Mouse (Mus musculus) telencephalon, adult 2 months (tissue): Measurements from ENCODE around the gene Nhlrc2.
A peak's percentile ranks its signal among the peaks of the same experiment; 100 is the strongest.
"Not testable (repeated sequence)": the region's sequence is repeated elsewhere in the genome, so short reads cannot be mapped to it uniquely, and the experiment has no call there.

ENCODE experiments used
- DNase-seq: peaks from one replicate; pipeline ENCODE4 v3.0.0-alpha.2; 2011; ENCODE audit warnings: low read depth, low spot score

Nhlrc2 gene

DNA sequence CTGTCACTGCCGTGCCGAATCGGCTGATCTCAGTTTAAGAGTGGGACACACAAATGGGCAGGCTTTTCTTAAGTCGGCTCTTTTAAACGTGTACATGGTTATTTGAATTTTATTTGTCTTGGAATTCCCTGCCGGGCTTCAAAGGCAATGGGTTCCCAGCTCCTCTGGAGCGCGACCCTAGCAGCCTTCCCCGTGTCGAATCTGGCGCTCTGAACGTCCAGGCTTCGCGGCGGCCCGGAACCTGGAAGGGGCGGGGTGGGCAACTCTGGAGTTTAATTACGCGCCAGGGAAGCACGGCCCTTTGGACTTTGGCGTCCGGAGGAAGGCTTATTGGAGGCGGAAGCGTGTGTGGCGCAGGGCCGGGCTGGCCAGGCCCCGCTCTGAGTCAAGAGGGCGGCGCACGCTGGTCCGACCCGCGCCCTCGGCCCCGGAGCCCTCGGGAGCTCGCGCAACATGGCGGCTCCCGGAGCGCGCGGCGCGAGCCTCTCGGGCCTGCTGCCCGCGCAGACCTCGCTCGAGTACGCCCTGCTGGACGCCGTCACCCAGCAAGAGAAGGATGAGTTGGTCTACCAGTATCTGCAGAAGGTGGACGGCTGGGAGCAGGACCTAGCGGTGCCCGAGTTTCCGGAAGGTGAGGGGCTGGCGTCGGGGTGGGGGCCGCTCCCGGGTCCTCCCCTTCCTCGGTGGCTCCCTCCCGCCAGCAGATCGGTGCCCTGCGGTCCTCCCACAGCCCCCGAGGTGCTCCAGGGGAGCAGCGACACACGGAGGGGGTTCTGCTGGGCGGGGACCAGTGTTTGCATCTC, at the start of gene Nhlrc2:
Gene Nhlrc2, plus strand, starts transcription at position 32 of the 803 bp plus-strand sequence.
- DNase-seq, result peak; percentile 64

DNA sequence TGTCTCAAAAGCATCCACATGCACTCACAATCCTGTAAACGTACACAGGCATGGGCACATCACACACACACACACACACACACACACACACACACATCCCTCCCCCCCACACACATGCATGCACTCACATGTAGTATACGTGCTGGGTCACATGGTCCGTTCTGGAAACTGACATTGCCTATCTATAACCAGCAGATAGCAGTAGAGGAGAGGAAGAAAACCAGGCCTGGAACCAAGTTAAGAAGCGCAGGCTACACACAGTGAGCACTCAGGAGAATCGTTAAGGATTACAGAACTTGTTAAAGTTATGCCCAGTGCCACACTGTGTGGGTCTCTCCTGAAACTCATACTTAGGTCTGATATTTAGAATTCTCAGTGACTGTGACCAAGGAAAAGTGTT, 45.0 kb upstream of the Nhlrc2 start:
- not testable (repeated sequence) for DNase-seq

DNA sequence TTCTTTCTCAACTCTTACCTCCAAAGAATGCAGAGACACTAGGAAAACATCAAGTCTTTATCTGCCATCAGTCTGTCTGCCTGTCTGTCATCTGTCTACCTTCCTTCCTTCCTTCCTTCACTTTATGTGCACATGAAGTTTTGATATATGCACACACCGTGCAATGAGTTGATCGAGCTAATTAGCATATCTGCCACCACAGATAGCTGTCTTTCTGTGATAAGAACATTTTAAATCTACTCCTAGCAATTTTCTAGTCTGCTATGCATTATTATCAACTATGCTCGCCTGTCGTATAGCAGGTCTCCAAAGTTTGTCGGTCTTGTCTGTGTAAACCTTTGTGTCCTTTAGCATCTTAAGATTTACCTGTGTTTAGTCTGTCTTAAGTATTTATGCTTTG, 44.5 kb upstream of the Nhlrc2 start:
- DNase-seq, result not testable (repeated sequence)

DNA sequence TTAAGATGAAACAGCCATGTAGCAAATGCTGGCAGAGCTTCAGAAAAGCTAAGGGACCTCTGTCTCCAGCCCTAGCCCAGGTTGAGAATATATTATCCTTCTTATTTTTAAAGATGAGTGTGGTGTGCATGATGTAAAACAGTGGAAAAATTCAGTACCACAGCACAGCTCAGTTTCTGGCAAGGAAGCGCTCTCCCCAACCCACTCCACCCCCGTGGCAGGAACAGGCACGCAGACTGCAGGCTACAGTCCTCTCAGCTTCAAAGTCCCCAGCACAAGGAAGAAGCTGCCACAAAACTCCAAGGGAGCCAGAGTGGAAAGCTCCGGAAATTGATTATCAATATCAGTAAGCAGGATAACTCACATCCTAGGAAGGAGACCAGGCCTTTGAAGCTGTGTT, 36.9 kb upstream of the Nhlrc2 start:
- not testable (repeated sequence) for DNase-seq

DNA sequence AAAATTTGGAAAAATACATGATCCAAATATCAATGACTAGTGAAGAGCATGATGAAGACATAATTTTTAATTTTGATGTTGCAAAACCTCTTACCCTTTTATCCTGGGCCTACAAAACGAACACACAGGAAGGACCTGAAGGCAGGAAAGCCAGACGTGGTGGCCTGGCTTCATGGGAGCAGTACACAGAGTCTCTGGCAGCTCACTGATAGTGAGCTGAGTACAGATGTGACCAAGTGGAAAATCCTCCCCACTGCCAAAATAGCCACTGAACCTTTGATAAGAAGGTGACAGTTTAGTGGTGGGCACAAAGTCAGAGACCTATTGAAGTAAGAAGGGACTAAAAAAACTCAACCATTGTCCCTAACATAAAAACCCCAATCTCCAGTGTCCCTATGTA, 34.5 kb upstream of the Nhlrc2 start:
- DNase-seq, result not testable (repeated sequence)

DNA sequence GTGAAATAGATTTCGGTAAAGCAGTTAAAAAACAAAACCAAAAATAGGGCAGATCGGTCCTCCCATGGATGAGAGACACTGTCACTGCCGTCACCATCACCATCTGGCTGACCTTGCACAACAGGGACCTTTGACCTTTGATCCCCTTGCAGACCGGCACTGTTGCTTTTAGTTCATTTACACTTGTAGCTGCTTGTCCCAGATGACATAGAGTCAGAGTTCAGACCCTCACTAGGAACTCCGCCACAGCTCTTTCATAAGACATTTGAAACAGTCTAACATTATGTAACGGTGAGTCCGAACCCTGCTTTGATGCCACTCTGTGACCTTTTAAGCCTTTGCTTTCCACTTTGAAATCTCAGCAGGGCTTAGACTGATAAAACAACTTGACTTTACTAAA, 28.7 kb upstream of the Nhlrc2 start:
- not testable (repeated sequence) for DNase-seq

DNA sequence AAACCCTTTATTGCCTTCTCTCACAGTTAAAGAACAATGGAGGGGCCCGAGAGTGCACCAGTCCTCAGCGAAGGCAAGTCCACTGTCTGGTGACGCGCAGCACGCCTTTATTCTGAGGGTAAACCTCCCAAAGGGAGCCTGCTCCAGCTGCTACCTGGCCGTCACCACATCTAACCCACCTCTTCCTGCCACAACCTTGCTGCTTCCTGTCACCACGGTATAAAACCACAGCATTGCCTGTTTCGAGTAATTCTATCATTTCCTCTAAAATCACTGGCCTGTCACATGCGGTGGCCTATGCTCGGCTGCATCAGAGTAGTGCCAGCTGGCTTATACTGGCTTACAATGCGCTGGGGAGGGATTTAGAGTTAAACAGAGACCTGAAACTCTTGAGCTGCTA, 17.5 kb upstream of the Nhlrc2 start:
- DNase-seq, result not testable (repeated sequence)

DNA sequence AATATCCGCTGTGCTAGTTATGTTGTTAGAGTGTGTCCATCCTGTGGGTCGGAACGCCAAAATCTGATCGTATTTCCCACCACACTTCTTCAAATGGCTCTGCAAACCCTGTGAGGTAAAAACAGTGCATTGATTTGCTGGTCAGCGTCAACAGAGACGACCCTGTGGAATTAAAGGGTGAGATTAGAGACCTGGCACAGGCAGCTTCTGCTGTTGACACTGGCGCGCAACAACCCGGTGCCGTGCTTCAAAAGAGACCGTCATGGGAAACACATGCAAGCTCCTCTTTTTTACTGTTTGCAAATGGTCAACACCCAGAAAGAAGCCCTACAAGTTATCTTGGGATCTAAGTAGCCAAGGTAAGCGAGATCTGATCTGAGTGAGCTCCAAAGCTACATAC, 16.8 kb upstream of the Nhlrc2 start:
- no peak for DNase-seq

DNA sequence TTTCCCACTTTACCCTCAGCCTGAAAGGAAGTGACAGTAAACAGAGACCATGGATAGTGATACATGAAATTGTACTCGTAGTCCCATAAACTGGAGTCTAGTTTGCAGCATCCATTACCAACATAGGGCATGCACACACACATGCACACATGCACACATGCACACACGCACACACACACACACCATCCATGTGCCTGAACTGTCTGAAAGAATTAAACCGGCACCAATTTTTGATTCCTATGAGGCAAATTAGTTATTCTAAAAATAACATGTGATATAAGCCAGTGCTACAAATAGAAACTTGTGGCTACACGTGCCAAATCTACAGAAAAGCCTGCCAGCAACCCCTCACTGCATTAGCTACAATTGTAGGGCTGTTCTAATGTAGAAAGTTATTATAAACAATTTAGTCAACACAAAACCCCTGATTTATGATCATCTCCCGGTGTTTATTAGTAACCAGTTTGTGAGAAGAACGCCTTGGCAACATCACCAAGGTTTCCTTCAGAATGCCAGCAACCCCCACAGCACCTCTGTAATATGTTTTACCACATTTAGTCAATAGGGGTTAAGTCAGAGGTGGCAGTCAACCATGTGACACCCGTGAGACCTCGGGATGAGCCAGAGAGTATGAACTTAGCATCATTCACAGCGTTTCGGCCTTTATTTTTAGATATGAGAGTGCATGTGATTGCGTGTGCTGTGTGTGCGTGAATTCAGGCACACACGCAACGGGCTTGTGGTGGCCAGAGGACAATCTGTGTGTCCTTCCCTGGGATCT, 14.6 kb upstream of the Nhlrc2 start:
- no peak for DNase-seq

DNA sequence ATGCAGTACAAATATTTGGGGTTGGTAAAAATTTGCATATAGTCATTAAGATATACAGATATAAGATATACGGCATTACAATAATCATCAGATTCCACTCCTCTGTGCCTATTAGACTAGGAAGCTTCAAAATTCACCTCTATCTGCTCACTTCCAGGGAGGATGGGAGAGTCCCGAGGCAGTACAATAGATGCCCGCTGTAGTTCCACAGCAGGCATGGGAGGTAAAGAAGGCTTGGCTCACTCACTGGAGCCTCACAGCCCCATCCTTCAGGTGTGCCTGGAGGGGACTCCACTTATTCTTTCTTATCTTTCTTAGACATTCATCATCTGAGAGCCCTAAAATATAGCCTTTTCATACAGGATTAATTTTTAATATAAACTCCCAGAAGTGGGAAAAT, 13.7 kb upstream of the Nhlrc2 start:
- DNase-seq, result no peak

DNA sequence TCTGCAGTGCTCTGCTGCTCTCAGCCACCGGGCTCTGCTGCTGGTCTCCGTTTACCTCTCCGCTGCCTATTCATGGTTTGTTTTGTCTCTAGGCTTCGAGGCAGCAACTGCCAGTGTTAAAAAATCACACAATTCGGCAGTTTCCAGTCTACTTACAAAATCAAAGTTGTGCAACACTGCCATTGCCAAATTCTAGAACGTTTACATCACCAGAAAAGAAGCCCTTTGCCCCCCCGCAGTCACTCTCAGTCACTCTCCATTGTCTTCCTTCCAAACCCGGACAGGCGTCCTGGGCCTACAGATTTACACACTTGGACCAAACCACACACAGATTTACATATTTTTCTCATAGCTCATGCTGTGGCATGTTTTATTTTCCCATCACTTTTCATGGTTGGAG, 13.0 kb upstream of the Nhlrc2 start:
- DNase-seq, result no peak

DNA sequence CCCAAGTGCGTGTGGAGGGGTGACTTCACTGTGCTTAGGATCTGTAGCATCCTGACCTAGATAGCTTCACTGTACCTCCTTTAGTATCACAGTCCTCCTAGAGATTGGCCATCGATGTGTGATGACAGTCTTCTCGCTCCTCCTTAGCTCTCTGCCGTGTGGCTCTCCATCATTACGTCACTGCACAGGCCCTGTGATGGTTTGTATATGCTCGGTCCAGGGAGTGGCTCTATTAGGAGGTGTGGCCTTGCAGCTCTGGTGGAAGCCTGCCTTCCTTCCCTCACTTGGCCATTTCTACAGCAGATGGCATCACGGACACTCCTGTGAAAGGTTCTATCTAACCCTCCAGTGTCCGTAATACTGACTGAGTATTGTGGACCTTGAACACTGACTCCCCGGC, 12.3 kb upstream of the Nhlrc2 start:
- no peak for DNase-seq

DNA sequence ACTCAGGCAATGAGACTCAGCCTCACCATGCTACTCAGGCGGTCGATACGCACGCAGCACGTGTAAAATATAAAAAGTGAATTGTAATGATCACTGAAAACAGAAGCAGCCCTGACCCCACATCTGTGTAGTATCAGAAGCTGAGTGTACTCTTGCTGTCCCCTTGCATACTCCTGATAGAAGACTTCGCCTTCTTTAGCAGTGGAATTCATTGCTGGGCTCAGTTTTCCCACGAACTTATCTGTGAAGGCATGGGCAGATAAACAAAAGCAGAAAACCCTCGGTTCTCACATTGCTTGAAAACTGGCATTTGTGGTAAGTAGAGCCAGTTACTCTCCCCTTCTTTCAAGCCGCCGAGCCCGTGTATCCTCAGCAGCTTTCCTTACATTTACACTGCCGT, 4.7 kb upstream of the Nhlrc2 start:
- DNase-seq, result no peak

DNA sequence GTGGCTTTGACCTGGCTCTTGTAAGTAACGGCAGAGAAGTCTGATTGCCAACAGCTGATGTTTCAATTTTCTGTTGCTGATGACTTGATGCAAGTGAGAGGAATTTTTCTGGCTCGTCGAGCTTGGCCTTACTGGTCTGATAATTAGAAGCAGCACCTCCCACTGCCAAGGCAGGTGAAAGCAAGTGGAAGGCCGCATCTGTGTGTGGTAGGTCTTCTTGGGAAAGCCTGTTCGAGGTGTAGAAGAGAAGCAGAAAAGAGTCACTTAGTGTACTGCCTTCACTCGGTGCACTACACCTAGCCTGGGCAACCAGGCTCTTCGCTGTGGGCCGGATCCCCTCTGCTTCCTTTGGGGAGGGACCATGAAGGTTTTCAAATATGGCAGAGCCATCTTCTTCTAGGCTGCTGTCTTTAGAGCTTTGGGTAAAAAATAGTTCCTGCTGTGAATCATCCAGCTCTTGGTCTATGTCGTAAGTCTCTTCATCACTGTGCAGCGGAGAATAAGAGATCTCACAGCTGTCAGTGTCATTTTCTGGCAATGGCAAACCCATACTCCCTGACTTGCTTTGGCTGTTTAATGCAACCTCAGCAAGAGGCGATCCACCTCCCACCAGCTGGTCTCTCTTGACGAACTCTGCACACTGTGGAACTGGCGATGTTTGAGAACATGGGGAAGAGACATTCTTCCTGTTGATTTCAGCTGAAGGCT, 3.2 kb upstream of the Nhlrc2 start:
- no peak for DNase-seq

DNA sequence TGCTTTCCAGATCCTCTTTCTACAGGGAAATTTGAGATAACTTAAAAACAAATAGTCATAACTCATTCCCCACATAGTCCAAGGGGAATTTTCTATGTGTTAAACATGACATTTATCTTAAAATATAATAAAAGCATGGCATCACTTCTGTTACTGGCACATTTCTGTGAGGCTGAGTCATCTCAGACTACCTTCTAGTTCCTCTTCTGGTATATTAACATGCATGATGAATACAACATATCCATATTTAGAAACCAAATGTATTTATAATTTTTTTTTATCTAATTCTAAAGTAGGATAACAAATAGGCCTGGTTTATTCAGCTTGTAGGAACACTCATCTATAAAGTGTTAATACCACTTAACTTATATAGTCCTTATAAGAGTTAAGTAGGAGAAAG, 2.0 kb upstream of the Nhlrc2 start:
- DNase-seq, result no peak

DNA sequence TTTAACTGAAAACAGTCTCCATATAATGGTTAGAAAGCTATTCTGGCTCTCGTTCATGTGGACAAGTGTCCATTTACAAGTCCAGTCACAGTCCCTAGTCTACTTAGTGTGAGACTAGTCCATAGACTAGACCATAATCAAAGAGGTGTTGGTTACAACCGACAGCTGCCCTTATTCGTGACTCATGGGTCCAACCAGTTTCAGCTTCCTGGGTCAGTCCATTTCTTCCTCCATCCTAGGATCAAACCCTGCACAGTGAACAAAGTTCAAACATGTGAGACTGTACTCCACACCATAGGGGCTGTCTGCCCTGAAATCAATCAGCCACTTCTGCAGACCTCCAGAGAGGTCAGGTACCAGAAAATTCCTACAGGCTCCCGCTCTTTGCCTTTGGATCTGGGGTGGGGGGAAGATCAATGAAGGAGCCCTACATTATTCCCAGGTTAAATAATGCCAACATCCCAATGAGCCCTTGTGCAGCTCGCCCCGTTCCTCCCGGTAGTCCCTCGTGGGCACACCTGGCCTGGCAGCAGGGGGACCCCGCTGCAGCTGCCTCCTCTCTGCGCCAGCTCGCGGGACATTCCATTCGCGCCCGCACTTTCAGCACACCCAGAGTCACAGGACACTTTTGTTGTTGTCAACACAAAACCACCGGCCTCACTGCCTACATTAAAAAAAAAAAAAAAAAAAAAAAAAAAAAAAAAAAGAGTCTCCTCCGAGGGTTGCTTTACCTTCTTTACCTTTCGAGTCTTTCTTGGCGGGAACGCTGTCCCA, 418 bp upstream of the Nhlrc2 start, which contains the start of gene Dclre1a:
Gene Dclre1a, minus strand, starts transcription at position 767 of the 774 bp plus-strand sequence.
- DNase-seq, result no peak

DNA sequence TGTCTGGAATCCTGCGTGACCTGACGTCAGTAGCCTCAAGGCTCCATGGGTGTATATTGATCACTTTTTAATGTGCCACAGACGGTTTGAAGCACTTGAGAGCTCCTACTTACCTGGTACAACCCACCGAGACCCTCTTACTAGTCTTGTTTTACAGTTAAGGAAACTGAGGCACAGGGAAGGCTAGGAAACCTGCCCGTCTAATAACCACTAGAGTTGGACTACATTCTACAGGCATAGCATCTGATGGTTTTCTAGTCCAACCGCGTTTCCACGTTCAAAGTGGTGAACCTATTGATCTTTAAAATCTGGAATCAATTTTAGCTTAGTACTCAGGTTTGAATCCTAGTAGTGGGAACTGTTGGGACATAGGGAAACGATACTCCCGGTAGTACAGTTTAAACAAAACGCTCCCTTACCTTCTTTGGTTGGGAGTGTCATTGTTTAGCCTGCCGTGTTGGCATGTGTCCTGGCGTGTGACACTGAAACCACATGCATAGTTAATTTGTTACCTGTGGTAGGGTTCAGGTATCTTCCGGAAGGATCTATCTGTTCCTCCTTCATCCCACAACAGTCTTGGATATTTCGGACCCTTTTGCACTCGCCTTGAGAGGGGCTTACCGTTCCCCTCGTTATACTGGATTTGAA, 1.1 kb downstream of the Nhlrc2 start:
- DNase-seq, result no peak

DNA sequence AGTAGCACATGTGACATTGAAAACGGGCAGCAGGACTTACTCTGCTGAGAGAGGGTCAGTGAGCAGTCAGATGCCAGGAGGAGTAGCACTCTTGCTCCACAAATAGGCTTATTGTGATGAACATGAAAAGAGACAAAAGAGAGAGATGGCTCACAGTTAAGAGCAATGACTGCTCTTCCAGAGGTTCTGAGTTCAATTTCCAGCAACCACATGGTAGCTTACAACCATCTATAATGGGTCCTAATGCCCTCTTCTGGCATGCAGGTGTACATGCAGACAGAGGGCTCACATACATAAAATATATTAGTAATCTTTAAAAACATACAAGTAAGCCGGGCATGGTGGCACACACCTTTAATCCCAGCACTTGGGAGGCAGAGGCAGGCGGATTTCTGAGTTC, 5.1 kb downstream of the Nhlrc2 start:
- DNase-seq, result no peak

DNA sequence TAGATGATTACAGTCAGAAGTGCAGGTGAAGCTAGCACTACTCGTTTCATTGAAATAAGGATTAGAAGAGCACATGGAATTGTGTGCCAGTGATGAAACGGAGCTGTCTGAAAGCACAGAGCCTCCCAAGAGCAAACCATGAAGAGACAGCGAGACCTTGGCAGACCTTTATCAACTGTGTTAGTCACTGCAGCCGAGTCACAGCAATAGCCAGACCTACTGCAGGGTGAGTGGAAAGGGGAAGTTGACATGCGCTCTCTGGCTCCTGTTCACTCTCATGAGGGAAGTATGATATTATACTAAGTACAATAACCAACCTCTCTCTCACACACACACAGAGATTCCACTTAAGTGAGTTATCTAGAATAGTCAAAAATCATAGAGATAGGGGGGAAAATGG, 7.9 kb downstream of the Nhlrc2 start:
- DNase-seq, result no peak

DNA sequence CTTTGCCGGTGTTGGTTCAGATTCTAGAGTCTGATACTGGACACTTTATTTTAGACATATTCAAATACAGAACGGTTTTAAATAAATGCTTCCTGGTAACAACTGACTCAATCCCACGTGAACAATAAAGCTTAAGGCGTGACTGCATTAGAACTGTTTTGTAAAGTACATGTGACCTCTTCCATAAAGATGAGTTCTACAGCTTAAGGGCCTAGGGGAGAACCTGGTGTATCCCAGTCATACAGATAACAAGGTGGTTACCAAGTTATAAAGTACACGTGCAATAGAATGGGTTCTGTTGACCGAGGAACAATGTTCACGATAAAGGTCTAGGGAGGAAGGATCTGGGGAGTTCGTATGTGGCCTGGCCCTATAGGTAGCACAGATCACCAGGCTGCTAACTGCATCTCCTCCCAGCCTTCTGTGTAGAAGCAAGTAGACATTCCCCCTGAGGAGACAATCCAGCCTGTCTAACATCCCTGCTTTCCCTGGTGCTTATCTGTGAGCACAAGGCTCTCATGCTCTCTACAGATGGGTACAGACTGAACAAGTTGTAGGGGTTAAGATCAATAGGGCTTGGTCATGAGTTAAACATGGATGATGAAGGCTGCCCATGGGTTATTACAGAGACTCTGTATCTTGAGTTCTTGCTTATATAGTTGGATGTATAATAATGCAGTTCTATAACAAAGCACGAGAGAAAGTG, 14.5 kb downstream of the Nhlrc2 start:
- no peak for DNase-seq
